Mouse (Mus musculus) heart, embryonic 12.5 days (tissue): Measurements from ENCODE around the gene Thada. TPM values are rescaled to one million over a fixed set of nuclear protein-coding genes. Genes with fewer than 3 reads are reported as not detected.
"Not testable (repeated sequence)": the region's sequence is repeated elsewhere in the genome, so short reads cannot be mapped to it uniquely, and the experiment has no call there.

Experiments
- ATAC-seq: fragments of 200-750 bp; cut with Nextera tagmentation; 2 replicates; pipeline ENCODE4 v1.8.0; 2017; ENCODE audit warnings: moderate TSS enrichment, moderate library complexity; ENCODE audit not compliant: insufficient number of reproducible peaks, low FRiP score
- H3K27ac ChIP-seq: fragments of 300-500 bp; sonication (generic); 2 replicates; pipeline ENCODE4 v1.5.1; 2016; ENCODE audit warnings: mild to moderate bottlenecking, moderate library complexity; ENCODE audit not compliant: poor library complexity, severe bottlenecking
- H3K27me3 ChIP-seq: fragments of 300-500 bp; sonication (generic); replicated peaks from 2 replicates; pipeline ENCODE4 v1.6.1; 2016; ENCODE audit warnings: mild to moderate bottlenecking, moderate library complexity
- H3K36me3 ChIP-seq: fragments of 300-500 bp; sonication (generic); 2 replicates; pipeline ENCODE4 v1.6.1; 2016; ENCODE audit warnings: mild to moderate bottlenecking, moderate library complexity
- H3K4me1 ChIP-seq: fragments of 300-500 bp; sonication (generic); replicated peaks from 2 replicates; pipeline ENCODE4 v1.6.1; 2016; ENCODE audit warnings: mild to moderate bottlenecking
- H3K4me2 ChIP-seq: fragments of 300-500 bp; sonication (generic); 2 replicates; pipeline ENCODE4 v1.6.1; 2016; ENCODE audit warnings: mild to moderate bottlenecking, moderate library complexity
- H3K4me3 ChIP-seq: fragments of 300-500 bp; sonication (generic); 2 replicates; pipeline ENCODE4 v1.5.1; 2016; ENCODE audit warnings: mild to moderate bottlenecking
- H3K9ac ChIP-seq: fragments of 300-500 bp; sonication (generic); 2 replicates; pipeline ENCODE4 v1.6.1; 2016; ENCODE audit warnings: mild to moderate bottlenecking, moderate library complexity
- H3K9me3 ChIP-seq: fragments of 300-500 bp; sonication (generic); replicated peaks from 2 replicates; pipeline ENCODE4 v1.6.1; 2016; ENCODE audit warnings: mild to moderate bottlenecking, moderate library complexity
- WGBS: fragments of 180-500 bp; shearing (Covaris S2); methylation state at CpG from one replicate; pipeline ENCODE4 v1.1.7; 2016; 5-methylcytosine and 5-hydroxymethylcytosine counted together
- polyA plus RNA-seq: library from polyadenylated mRNA; unstranded; fragments of >200 nt; fragmentation: Nextera tagmentation; extraction: Ambion mirVana; gene quantifications from 2 replicates; pipeline ENCODE4 v1.2.1, GENCODE M21; 2016

The Thada gene
- polyA plus RNA-seq, 1 experiment from 2014 or later: 6.4 TPM

DNA sequence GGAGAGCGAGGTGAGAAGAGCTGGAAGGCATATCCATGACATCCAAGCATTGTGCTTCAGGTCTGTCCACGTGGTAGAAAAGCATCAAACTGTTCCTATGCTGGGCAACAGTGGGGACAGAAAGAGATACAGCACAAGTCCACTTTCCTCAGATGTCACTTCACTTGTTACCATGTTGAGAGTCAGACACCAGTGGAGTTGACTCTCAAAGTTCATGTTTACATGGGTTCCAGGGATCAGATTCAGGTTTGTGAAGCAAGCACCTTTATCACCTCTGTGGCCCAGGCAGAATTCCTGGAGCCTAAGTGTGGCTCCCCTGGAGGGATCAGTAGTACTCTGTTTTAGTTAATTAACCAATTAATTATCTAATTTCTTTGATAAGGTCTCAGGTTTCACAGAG, 232.2 kb downstream of the Thada start:
- peaks cover 9% of the 10 kb centered on the region for H3K36me3 ChIP-seq
- no peak overlapping the region for H3K27ac ChIP-seq
- no peak overlapping the region for H3K4me2 ChIP-seq
- 88% methylated on average over 2 of the region's 2 CpGs for WGBS
- H3K4me3 ChIP-seq: no peak overlapping the region
- peaks cover 19% of the 10 kb centered on the region for H3K4me1 ChIP-seq
- no peak overlapping the region for H3K9ac ChIP-seq
- H3K9me3 ChIP-seq: no peaks in the 10 kb centered on the region
- H3K27me3 ChIP-seq: no peaks in the 10 kb centered on the region
- ATAC-seq: no peak

DNA sequence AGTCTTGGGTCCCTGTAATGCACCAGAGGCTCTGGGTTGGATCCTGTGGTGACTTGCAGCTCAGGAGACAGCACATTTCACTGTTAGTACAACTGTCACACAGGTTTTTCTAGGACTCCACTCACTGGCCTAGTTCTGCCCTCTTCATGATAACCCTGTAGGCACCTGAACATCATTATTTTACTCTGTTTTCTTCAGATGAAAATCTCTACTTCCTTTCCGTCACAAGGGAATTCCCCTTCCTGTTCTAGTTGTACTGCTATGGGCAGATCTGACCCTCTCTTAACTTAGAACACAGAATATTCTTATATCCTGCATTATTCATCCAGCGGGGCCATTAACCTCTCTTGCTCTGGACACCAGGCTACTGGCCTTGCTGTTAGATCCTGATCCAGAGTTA, 234.6 kb downstream of the Thada start:
- H3K4me1 ChIP-seq: peaks cover 10% of the 10 kb centered on the region
- no peak overlapping the region for H3K4me3 ChIP-seq
- H3K27ac ChIP-seq: no peak overlapping the region
- H3K4me2 ChIP-seq: no peak overlapping the region
- WGBS: 87% methylated on average over 2 of the region's 2 CpGs
- H3K27me3 ChIP-seq: no peaks in the 10 kb centered on the region
- ATAC-seq: no peak
- H3K9ac ChIP-seq: no peak overlapping the region
- H3K36me3 ChIP-seq: peaks cover 23% of the 10 kb centered on the region
- H3K9me3 ChIP-seq: no peaks in the 10 kb centered on the region

DNA sequence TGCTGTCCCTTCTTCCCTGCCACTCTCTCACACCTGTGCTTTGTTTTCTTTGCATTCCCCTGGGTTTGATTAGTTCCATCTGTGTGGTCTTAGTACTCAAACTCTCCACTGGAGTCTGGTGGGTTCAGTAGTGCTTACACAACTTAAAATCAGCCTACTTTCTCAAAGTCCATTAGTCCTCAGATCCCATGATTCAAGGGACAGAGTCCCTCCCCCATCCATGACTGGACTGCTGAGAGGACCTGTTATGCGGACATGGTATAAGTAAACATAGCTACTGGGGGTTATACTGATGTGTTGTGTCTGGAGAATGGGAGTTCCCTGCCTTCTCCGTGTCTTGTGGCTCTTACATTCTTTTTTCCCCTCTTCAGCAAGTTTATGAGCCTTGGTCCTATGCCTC, 237.8 kb downstream of the Thada start:
- ATAC-seq: no peak
- WGBS: 87% methylated on average over 2 of the region's 2 CpGs
- no peaks in the 10 kb centered on the region for H3K27me3 ChIP-seq
- H3K9ac ChIP-seq: no peak overlapping the region
- no peaks in the 10 kb centered on the region for H3K9me3 ChIP-seq
- no peak overlapping the region for H3K4me3 ChIP-seq
- peaks cover 47% of the 10 kb centered on the region for H3K36me3 ChIP-seq
- no peak overlapping the region for H3K27ac ChIP-seq
- peaks cover 15% of the 10 kb centered on the region for H3K4me1 ChIP-seq
- no peak overlapping the region for H3K4me2 ChIP-seq

DNA sequence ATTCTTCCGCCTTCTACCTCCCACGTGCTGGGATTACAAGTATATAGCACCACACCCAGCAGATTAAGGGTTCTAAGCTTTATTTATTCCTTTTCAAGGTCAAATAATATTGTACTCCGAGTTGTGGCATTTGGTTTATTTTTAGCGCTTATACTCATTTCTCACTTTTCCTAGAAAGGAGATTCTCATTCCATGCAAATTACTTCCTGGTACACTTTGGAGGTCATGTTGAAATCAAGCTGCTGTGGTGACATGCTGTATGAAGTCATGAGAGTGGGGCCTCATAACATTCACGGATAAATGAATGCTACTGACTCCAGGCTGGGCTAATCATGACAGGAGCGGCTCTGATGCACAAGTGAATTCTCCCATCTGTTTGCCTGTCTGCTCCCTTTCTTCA, 239.3 kb downstream of the Thada start:
- H3K36me3 ChIP-seq: peaks cover 58% of the 10 kb centered on the region

DNA sequence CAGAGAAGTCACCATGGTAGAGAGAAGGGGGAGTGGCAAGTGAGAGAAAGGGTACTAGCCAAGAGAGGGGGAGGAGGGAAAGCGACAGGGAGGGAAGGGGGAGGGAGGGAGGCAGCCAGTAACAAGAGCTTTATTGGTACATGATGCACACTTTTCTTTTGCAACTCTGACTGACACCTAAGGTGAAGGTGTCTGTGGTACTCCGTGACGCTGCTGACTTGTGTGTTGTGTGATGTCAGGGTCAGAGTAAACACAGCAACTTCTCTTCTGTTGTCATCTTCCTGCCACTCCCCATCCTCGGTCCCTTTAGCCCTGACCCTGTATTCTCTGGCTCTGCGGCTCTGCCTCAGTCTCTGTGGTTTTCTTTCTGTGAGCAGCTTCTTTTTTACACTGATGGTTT, 239.8 kb downstream of the Thada start:
- ATAC-seq: no peak
- Histone ChIP-seq H3K4me3 (no peak overlapping the region), H3K9ac (no peak overlapping the region), H3K27me3 (no peaks in the 10 kb centered on the region), H3K36me3 (peaks cover 62% of the 10 kb centered on the region), H3K27ac (no peak overlapping the region), H3K4me1 (peaks cover 15% of the 10 kb centered on the region), H3K4me2 (no peak overlapping the region), H3K9me3 (no peaks in the 10 kb centered on the region)
- 75% methylated on average over 5 of the region's 5 CpGs for WGBS

More for the DNA sequence above, 239.3 kb downstream of the Thada start:
- H3K9ac ChIP-seq: no peak overlapping the region
- H3K27me3 ChIP-seq: no peaks in the 10 kb centered on the region
- H3K4me2 ChIP-seq: no peak overlapping the region
- H3K27ac ChIP-seq: peak overlapping the region; percentile 11; the same call in 1 of the 2 replicates
- peaks cover 15% of the 10 kb centered on the region for H3K4me1 ChIP-seq
- 74% methylated on average over 6 of the region's 6 CpGs for WGBS
- ATAC-seq: no peak
- no peak overlapping the region for H3K4me3 ChIP-seq
- no peaks in the 10 kb centered on the region for H3K9me3 ChIP-seq

DNA sequence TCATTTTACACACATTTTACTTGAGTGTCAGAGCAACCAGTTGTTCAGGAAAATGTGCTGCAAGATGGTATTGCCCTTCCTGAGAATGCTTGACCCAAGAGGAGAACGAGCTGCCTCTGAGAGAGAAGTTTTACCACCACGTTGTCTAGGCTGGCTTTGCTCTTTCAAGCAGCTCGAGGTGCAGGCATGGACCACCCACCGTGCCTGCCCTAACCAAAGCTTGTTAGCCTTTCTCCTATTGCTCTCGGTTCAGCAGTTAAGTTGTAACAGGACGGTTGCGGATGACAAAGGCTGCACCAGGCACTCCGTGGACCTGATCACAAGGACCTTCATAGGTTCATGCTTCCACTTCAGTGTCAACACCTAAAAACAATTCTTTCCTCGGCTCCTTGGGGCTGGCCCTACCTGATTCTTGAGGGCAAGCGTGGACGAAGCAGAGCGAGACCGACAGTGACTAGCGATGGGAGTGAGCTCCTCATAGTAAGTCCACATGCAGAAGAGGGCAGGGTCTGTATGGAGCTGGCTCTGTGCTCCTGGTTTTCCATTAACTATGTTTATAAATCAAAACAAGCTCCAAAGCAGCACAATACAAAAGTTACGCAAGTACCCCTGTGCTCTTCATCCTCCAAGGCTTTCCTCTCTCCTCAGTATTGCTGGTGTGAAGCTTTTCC, 241.7 kb downstream of the Thada start:
- Histone ChIP-seq H3K9me3 (no peaks in the 10 kb centered on the region), H3K36me3 (peaks cover 76% of the 10 kb centered on the region), H3K4me1 (peaks cover 15% of the 10 kb centered on the region), H3K27me3 (no peaks in the 10 kb centered on the region), H3K9ac (no peak overlapping the region), H3K27ac (no peak overlapping the region), H3K4me3 (no peak overlapping the region), H3K4me2 (no peak overlapping the region)
- ATAC-seq: no peak
- whole genome bisulfite sequencing: 76% methylated on average over 15 of the region's 15 CpGs

DNA sequence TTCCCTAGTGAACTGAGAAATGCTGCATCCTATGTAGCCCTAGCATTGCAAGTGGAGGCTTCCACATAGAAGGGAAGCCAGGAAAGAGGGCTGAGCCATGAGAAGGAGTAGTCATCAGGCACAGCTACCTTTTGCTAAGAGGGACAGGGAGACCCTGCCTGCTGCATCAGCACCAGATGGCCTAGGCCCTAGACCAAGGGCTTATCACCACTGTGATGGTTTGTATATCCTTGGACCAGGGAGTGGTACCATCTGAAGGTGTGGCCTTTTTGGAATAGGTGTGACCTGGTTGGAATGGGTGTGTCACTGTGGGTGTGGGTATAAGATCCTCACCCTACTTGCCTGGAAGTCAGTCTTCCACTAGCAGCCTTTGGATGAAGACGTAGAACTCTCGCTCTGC, 247.2 kb downstream of the Thada start:
- 93% methylated on average over 2 of the region's 2 CpGs for WGBS
- not testable (repeated sequence) for ATAC-seq

DNA sequence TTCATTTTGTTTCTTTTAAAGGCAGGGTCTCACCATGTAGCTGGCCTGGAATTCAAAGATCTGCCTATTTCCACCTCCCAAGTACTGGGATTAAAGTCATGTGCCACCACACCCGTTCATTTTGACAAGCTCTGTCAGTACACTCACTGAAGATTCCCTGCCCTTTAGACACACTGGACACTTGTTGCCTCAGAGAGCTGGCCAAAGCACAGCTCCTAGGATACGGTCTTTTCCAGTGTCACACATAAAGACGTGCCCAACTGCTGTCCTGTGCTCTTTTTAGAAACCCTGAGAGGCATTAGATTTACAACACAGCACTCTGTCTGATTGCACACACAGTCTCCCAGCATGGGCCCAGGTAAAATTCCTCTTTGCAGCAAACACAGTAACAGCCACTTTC, 248.3 kb downstream of the Thada start:
- Histone ChIP-seq H3K27ac (no peak overlapping the region), H3K4me3 (no peak overlapping the region), H3K36me3 (peaks cover 50% of the 10 kb centered on the region), H3K9me3 (no peaks in the 10 kb centered on the region), H3K4me2 (no peak overlapping the region), H3K27me3 (no peaks in the 10 kb centered on the region), H3K9ac (no peak overlapping the region), H3K4me1 (peaks cover 4% of the 10 kb centered on the region; the same call in 1 of the 2 replicates)
- WGBS: 57% methylated on average over 3 of the region's 3 CpGs
- ATAC-seq: no peak

More for the DNA sequence above, 247.2 kb downstream of the Thada start:
- not testable (repeated sequence) for H3K4me1 ChIP-seq, H3K27ac ChIP-seq, H3K4me2 ChIP-seq, H3K9me3 ChIP-seq, H3K9ac ChIP-seq, H3K27me3 ChIP-seq, H3K4me3 ChIP-seq
- H3K36me3 ChIP-seq: peaks cover 57% of the 10 kb centered on the region

DNA sequence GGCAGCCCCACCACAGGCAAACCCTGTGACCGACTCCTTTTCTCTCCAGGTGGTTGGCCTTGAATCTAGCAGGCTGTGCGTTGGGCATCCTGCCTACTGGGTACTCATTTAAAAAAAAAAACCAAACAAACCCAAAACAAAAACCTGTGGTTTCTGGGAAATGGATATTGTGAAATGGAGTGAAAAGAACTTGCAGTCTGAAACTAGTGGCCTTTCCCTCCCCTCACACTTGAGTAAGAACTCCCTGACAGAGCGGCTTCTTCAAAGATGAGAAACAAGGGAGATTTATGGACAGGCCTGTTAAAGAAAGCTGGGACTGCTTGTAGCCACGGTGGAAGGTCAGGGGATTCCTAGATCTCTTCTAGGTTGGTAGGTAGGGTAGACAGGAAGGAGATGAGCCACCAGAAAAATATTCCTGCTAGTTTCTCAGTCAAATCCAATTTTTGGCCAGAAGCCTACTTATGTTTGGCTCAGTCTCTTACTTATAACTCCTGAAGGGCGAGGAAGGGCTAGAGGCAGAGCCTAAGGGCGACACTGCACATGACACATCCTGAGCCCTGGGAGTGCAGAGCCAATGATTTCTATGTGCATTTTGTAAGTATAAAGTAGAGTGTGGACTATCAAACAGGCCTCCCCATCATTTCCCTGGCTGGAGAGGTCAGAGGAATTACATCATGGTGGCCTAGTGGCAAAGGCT, 250.6 kb downstream of the Thada start:
- H3K4me1 ChIP-seq: peaks cover 4% of the 10 kb centered on the region; the same call in 1 of the 2 replicates
- 83% methylated on average over 6 of the region's 6 CpGs for WGBS
- no peak overlapping the region for H3K4me3 ChIP-seq
- no peak overlapping the region for H3K9ac ChIP-seq
- ATAC-seq: no peak
- no peak overlapping the region for H3K4me2 ChIP-seq
- H3K36me3 ChIP-seq: peaks cover 33% of the 10 kb centered on the region
- H3K27ac ChIP-seq: no peak overlapping the region
- no peaks in the 10 kb centered on the region for H3K9me3 ChIP-seq
- H3K27me3 ChIP-seq: no peaks in the 10 kb centered on the region

DNA sequence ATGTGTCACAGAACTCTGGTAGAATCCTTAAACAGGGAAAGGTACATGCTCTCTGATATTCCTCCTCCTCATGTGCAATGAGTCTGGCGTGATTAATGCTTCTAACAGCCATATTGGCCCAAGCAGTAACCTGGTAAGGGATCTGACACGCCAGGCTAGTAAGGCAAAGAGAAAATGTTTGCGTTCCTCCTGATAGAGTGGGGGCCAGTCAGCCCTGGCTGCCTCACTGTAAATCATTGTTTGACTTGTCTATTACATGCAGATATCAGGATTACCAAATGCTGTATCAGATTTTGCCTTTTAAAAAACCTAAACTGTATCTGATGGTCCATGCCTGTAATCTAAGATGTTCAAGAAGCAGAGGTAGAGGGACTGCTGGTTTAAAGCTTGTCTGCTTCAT, 252.5 kb downstream of the Thada start:
- Histone ChIP-seq H3K9ac (no peak overlapping the region), H3K4me3 (no peak overlapping the region), H3K4me2 (no peak overlapping the region), H3K9me3 (no peaks in the 10 kb centered on the region), H3K27ac (no peak overlapping the region), H3K27me3 (no peaks in the 10 kb centered on the region), H3K4me1 (peaks cover 4% of the 10 kb centered on the region; the same call in 1 of the 2 replicates), H3K36me3 (peaks cover 18% of the 10 kb centered on the region; the same call in 1 of the 2 replicates)
- no peak for ATAC-seq
- 80% methylated on average over 3 of the region's 3 CpGs for WGBS

DNA sequence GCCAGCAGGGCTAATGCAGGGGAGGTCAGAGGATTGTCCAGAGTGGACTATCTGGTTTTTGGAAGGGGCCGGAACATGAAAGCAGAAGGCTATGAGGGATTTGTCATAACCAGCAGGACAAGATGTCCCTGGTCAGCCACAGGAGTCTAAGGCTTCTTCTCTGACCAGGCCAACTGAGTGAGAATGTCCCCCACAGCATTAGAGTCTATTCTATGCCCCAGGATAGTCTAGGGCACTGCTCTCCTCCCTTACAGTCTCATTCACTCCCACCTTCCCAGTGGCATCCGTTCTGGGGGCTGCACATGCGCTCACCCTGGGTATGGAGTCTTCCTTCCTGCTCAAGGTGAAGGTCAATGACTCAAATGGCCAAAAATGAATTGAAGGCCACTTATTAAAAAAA, 258.4 kb downstream of the Thada start:
- H3K27ac ChIP-seq: no peak overlapping the region
- H3K27me3 ChIP-seq: no peaks in the 10 kb centered on the region
- peaks cover 10% of the 10 kb centered on the region for H3K4me1 ChIP-seq
- WGBS: 90% methylated on average over 3 of the region's 3 CpGs
- no peaks in the 10 kb centered on the region for H3K9me3 ChIP-seq
- H3K4me2 ChIP-seq: no peak overlapping the region
- peaks cover 19% of the 10 kb centered on the region for H3K36me3 ChIP-seq
- no peak overlapping the region for H3K4me3 ChIP-seq
- no peak overlapping the region for H3K9ac ChIP-seq
- ATAC-seq: no peak
